Mouse (Mus musculus) embryonic facial prominence, embryonic 11.5 days (tissue): ENCODE measurements around the gene Mvb12b. TPM values are rescaled to one million over a fixed set of nuclear protein-coding genes. Genes with fewer than 3 reads are reported as not detected.
A peak's percentile ranks its signal among the peaks of the same experiment; 100 is the strongest.

Experiments used
- ATAC-seq: fragments of 200-750 bp; cut with Nextera tagmentation; replicated peaks from 2 replicates; pipeline ENCODE4 v1.8.0; 2017; ENCODE audit warnings: low read depth; ENCODE audit not compliant: insufficient number of reproducible peaks, low FRiP score, low TSS enrichment
- DNase-seq: peaks from one replicate; pipeline ENCODE4 v3.0.0-alpha.2; 2015; ENCODE audit warnings: low spot score
- H3K27ac ChIP-seq: fragments of 300-500 bp; sonication (generic); replicated peaks from 2 replicates; pipeline ENCODE4 v1.5.1; 2014; ENCODE audit warnings: mild to moderate bottlenecking, low read depth, low read length, control low read depth
- H3K27me3 ChIP-seq: fragments of 300-500 bp; sonication (generic); 2 replicates; pipeline ENCODE4 v1.6.1; 2014; ENCODE audit warnings: mild to moderate bottlenecking, low read length, moderate library complexity, mixed read lengths; ENCODE audit not compliant: control insufficient read depth, insufficient read depth
- H3K36me3 ChIP-seq: fragments of 300-500 bp; sonication (generic); replicated peaks from 2 replicates; pipeline ENCODE4 v1.6.1; 2014; ENCODE audit warnings: low read depth, mild to moderate bottlenecking, low read length, moderate library complexity, mixed read lengths; ENCODE audit not compliant: control insufficient read depth, insufficient read depth
- H3K4me1 ChIP-seq: fragments of 300-500 bp; sonication (generic); 2 replicates; pipeline ENCODE4 v1.6.1; 2014; ENCODE audit warnings: low read length, mixed read lengths; ENCODE audit not compliant: control insufficient read depth, insufficient read depth
- H3K4me2 ChIP-seq: fragments of 300-500 bp; sonication (generic); 2 replicates; pipeline ENCODE4 v1.6.1; 2014; ENCODE audit warnings: low read depth, mild to moderate bottlenecking, control low read depth, low read length, moderate library complexity
- H3K4me3 ChIP-seq: fragments of 300-500 bp; sonication (generic); 2 replicates; pipeline ENCODE4 v1.5.1; 2014; ENCODE audit warnings: low read depth, low read length, control low read depth
- H3K9ac ChIP-seq: fragments of 300-500 bp; sonication (generic); replicated peaks from 2 replicates; pipeline ENCODE4 v1.6.1; 2014; ENCODE audit warnings: mild to moderate bottlenecking, control low read depth, low read length
- H3K9me3 ChIP-seq: fragments of 300-500 bp; sonication (generic); replicated peaks from 2 replicates; pipeline ENCODE4 v1.6.1; 2016; ENCODE audit warnings: mild to moderate bottlenecking, low read length, inconsistent platforms, mixed read lengths; ENCODE audit not compliant: control insufficient read depth
- WGBS: fragments of 180-500 bp; shearing (Covaris S2); extraction: QIAGEN DNeasy Blood & Tissue Kit; methylation state at CpG from one replicate; pipeline ENCODE4 v1.1.7; 2014; 5-methylcytosine and 5-hydroxymethylcytosine counted together
- polyA plus RNA-seq: library from polyadenylated mRNA; unstranded; fragments of >200 nt; fragmentation: Nextera tagmentation; extraction: Ambion mirVana; gene quantifications from 2 replicates; pipeline ENCODE4 v1.2.1, GENCODE M21; 2014

Gene Mvb12b
- polyA plus RNA-seq, 1 experiment from 2014 or later = 23.3 TPM

DNA sequence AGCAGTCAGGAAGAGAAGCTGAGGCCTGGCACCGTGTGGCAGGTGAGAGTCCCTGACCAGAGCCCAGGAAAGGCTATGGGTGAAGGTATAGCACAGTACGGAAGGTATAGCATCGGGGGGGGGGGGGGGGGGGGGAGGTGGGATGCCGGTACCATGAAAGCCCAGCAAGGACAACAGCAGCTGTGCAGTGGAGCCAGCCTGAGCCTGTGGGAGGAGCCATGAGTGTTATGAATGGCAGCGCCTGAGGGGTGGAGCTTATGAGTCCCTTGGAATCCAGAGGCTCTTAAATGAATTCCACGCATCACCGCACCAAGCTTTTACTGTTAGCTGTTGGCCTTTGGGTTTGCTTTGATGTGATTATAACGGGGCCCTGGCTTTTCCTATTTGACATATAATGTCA, 123.3 kb downstream of the Mvb12b start:
- no peaks in the 10 kb centered on the region for H3K9me3 ChIP-seq
- WGBS = 47% methylated on average over 6 of the region's 8 CpGs
- no peak overlapping the region for H3K4me3 ChIP-seq
- no peak overlapping the region for H3K9ac ChIP-seq
- H3K4me2 ChIP-seq = no peak overlapping the region
- ATAC-seq (0 out of 2 replicates have a peak, but pooled peaks have one; percentile 29), DNase-seq (peak; percentile 72)
- no peaks in the 10 kb centered on the region for H3K27me3 ChIP-seq
- H3K36me3 ChIP-seq = no peaks in the 10 kb centered on the region
- H3K27ac ChIP-seq = no peak overlapping the region
- H3K4me1 ChIP-seq = no peaks in the 10 kb centered on the region

DNA sequence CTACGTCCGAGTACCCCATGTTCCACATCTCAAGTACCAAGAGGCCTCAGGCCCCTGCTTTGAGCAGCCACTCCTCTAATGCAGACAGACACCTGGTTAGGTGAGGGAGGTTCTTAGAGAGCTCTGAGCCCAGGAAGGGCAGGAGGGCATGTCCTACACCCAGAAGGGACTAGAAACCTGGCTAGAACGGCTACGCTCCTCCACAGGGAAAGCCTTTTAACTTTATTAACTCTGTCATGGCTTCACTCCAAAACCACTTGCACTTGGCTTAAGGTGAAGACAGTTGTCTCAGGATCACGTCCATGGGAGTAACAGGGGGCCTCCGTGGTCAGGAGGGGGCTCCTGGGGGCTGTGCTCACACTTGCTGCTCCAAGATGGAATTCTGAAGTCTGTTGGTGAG, 125.5 kb downstream of the Mvb12b start:
- Histone ChIP-seq H3K4me3 (no peak overlapping the region), H3K27ac (no peak overlapping the region), H3K36me3 (no peaks in the 10 kb centered on the region), H3K27me3 (no peaks in the 10 kb centered on the region), H3K4me1 (no peaks in the 10 kb centered on the region), H3K9ac (no peak overlapping the region), H3K9me3 (no peaks in the 10 kb centered on the region), H3K4me2 (no peak overlapping the region)
- ATAC-seq = no peak
- no peak for DNase-seq
- WGBS = 69% methylated on average over 6 of the region's 6 CpGs

DNA sequence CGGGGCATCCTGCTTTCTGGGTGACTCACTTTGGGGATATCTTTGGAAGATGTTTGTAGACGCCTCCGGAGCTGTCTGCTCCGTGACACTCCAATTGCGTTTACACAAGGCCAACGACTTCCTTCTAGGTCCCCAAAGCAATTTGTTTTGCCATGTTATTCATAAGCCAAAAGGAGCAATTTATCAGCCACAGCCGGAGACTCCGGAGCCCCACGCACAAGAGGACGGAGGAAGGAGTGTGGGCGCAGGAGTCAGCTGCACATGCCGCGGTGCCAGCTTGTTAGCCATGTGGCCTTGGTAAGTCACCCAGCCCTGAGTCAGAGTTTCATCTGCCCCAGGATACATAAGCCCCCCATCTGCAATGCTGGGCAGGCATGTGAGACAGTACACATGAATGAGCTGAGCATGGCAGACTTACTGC, 127.2 kb downstream of the Mvb12b start:
- Histone ChIP-seq H3K4me1 (no peaks in the 10 kb centered on the region), H3K4me3 (no peak overlapping the region), H3K9me3 (no peaks in the 10 kb centered on the region), H3K27me3 (no peaks in the 10 kb centered on the region), H3K9ac (no peak overlapping the region), H3K27ac (no peak overlapping the region), H3K36me3 (no peaks in the 10 kb centered on the region), H3K4me2 (no peak overlapping the region)
- ATAC-seq (no peak), DNase-seq (no peak)
- 86% methylated on average over 13 of the region's 13 CpGs for WGBS

DNA sequence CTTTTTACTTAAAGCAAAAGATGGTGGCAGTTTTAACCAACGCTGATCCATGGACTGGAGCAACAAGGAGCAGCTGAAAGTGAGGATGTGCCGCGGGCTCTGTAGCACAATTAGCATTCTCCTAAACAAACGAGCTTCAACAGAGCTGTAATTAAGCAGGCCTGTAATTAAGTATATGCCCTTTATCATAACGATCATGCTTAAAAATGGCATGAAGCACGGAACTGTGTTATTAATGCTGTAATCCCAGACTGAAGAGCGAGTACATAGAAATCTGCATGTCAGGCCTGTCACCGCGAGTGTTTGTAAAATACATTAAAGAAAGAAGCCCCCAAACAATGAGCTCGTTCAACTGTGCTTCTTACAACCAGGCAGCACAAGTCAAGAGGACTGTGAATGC, 128.3 kb downstream of the Mvb12b start:
- H3K9ac ChIP-seq = no peak overlapping the region
- H3K4me1 ChIP-seq = no peaks in the 10 kb centered on the region; the same call in 1 of the 2 replicates
- H3K9me3 ChIP-seq = no peaks in the 10 kb centered on the region
- 61% methylated on average over 10 of the region's 10 CpGs for WGBS
- no peak overlapping the region for H3K4me2 ChIP-seq
- DNase-seq = no peak
- ATAC-seq = no peak
- no peak overlapping the region for H3K27ac ChIP-seq
- H3K27me3 ChIP-seq = no peaks in the 10 kb centered on the region
- H3K36me3 ChIP-seq = no peaks in the 10 kb centered on the region
- no peak overlapping the region for H3K4me3 ChIP-seq

DNA sequence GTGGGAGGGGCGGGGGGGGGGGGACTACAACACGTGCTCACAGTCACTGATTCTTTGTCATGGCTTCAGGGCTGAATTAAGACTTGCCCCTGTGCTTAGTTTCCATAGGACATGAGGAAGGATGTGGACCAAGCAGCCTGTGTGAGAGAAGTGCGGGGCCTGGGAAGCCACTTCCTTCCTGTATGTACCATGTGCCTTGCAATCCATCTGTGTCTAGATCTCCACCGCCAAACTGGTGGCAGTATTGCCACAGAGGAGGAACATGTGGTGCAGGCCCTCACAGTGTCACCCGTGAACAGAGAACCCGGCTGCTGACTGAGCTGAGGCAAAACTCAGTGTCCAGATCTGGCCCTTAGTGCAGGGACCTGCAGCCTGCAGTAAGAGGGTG, 132.1 kb downstream of the Mvb12b start:
- Histone ChIP-seq H3K27me3 (no peaks in the 10 kb centered on the region), H3K4me2 (no peak overlapping the region), H3K4me3 (no peak overlapping the region), H3K9me3 (no peaks in the 10 kb centered on the region), H3K27ac (no peak overlapping the region), H3K9ac (no peak overlapping the region), H3K36me3 (no peaks in the 10 kb centered on the region), H3K4me1 (peaks cover 11% of the 10 kb centered on the region)
- DNase-seq (no peak), ATAC-seq (no peak)
- WGBS = 62% methylated on average over 6 of the region's 6 CpGs

DNA sequence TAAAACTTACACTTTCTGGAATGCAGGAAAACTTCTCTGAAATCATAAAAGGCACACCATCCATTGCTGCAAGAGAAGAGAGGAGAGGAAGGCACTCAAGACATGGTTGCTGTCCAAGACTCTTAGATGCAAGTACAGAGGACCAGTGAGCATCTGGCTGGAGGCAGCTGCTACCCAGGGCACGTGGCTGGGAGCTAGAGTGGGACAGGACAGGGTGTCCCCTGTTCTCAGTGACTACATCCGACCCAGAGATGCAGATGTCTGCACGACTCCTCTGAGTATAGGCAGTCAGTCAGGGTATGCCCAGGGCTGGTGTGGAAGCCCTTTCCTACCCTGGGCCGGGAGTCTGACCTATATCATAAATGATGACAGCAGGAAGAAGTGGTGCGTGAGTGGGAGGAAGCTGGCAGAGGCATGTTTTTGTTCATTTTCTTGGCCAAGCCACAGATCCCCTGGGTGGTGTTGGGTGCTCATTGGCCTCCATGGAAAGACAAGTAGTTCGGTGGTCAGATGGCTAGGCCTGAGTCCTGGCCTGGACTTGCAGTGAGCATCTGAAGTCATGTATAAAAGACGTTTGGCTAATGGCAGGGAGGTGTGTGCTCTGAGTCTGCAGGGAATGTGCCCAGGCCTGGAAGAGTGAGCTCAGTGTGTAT, 132.6 kb downstream of the Mvb12b start:
- Histone ChIP-seq H3K4me2 (no peak overlapping the region), H3K27me3 (no peaks in the 10 kb centered on the region), H3K27ac (no peak overlapping the region), H3K4me3 (no peak overlapping the region), H3K36me3 (no peaks in the 10 kb centered on the region), H3K4me1 (peaks cover 11% of the 10 kb centered on the region), H3K9me3 (no peaks in the 10 kb centered on the region), H3K9ac (no peak overlapping the region)
- ATAC-seq (no peak), DNase-seq (no peak)
- WGBS = 64% methylated on average over 7 of the region's 7 CpGs

DNA sequence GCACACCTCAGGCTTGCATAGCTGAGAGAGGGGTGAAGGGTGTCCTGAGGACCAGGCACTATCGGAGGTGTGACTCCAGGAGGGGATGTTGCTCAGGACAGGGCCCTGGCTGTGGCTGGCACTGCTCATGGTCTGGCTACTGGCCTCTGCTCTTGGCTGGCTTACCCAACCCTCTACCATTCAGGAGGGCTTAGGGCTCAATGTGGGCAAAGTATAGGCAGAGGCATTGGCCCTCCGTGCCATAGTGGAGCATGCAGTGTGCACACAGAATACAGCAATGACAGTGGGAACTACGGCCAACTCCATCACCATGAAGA, 133.5 kb downstream of the Mvb12b start:
- Histone ChIP-seq H3K4me3 (no peak overlapping the region), H3K36me3 (no peaks in the 10 kb centered on the region), H3K4me2 (no peak overlapping the region), H3K4me1 (peaks cover 11% of the 10 kb centered on the region), H3K9ac (no peak overlapping the region), H3K27me3 (no peaks in the 10 kb centered on the region), H3K27ac (peak overlapping the region; percentile 66), H3K9me3 (no peaks in the 10 kb centered on the region)
- 83% methylated on average over 3 of the region's 3 CpGs for WGBS
- DNase-seq (no peak), ATAC-seq (0 out of 2 replicates have a peak, but pooled peaks have one; percentile 24)

DNA sequence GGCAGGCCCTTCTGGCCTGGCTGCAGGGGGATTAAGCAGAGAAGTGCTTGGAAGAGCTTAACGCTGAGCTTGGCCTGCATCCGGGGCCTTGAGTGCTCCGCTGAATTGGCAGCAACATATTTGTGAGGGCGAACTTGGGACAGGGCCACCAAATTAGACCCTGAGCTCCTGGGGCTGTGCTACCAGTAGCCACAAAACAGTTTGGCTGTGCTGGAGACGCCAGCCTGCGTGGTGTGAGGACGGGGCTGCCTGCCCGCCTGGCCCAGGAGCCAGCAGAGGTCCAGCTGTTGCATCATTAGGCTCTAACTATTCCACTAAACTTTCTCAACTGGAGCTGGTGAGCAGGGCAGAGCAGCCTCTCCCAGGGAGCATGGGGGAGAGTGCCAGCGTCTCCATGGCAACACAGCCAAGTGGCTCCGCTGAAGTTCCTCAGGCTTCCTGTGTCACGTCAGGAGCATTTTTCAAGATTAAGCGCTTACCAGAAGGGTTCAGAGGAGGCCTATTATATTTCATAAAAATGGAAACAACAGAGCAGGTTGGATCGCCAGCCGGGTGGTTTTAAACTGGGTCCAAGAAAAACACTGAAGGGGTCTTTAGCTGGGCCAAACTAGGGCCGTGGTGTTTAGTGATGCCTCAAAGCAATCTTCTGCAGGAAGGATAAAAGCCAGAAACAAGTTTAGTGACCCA, 134.0 kb downstream of the Mvb12b start:
- H3K36me3 ChIP-seq = no peaks in the 10 kb centered on the region
- peak; percentile 83 for DNase-seq
- no peaks in the 10 kb centered on the region for H3K9me3 ChIP-seq
- ATAC-seq = peak; percentile 77
- no peak overlapping the region for H3K4me2 ChIP-seq
- H3K27me3 ChIP-seq = no peaks in the 10 kb centered on the region
- H3K4me3 ChIP-seq = no peak overlapping the region
- WGBS = 23% methylated on average over 15 of the region's 15 CpGs
- H3K9ac ChIP-seq = no peak overlapping the region; the same call in 1 of the 2 replicates
- peaks cover 11% of the 10 kb centered on the region for H3K4me1 ChIP-seq
- peak overlapping the region; percentile 66 for H3K27ac ChIP-seq
